Mouse (Mus musculus) liver, embryonic 13.5 days (tissue): Measurements from ENCODE around the gene Aarsd1. TPM values are rescaled to one million over a fixed set of nuclear protein-coding genes. Genes with fewer than 3 reads are reported as not detected.
A peak's percentile ranks its signal among the peaks of the same experiment; 100 is the strongest.
"Not testable (repeated sequence)": the region's sequence is repeated elsewhere in the genome, so short reads cannot be mapped to it uniquely, and the experiment has no call there.

ENCODE experiments used
- ATAC-seq: fragments of 200-750 bp; cut with Nextera tagmentation; 2 replicates; pipeline ENCODE4 v1.8.0; 2017; ENCODE audit warnings: low read depth, mild to moderate bottlenecking, moderate number of reproducible peaks, moderate library complexity
- DNase-seq: peaks from one replicate; pipeline ENCODE4 v3.0.0; 2022
- H3K27ac ChIP-seq: fragments of 300-500 bp; sonication (generic); 2 replicates; pipeline ENCODE4 v1.5.1; 2015; ENCODE audit warnings: moderate library complexity, mild to moderate bottlenecking, inconsistent platforms
- H3K27me3 ChIP-seq: fragments of 300-500 bp; sonication (generic); 2 replicates; pipeline ENCODE4 v1.6.1; 2015; ENCODE audit warnings: mild to moderate bottlenecking, inconsistent platforms
- H3K36me3 ChIP-seq: fragments of 300-500 bp; sonication (generic); 2 replicates; pipeline ENCODE4 v1.6.1; 2015; ENCODE audit warnings: mild to moderate bottlenecking, inconsistent platforms
- H3K4me1 ChIP-seq: fragments of 300-500 bp; sonication (generic); replicated peaks from 2 replicates; pipeline ENCODE4 v1.6.1; 2015; ENCODE audit warnings: inconsistent platforms
- H3K4me2 ChIP-seq: fragments of 300-500 bp; sonication (generic); 2 replicates; pipeline ENCODE4 v1.6.1; 2015; ENCODE audit warnings: inconsistent platforms, mild to moderate bottlenecking, moderate library complexity
- H3K4me3 ChIP-seq: fragments of 300-500 bp; sonication (generic); replicated peaks from 2 replicates; pipeline ENCODE4 v1.5.1; 2015; ENCODE audit warnings: mild to moderate bottlenecking, inconsistent platforms
- H3K9ac ChIP-seq: fragments of 300-500 bp; sonication (generic); 2 replicates; pipeline ENCODE4 v1.6.1; 2015; ENCODE audit warnings: mild to moderate bottlenecking, inconsistent platforms
- H3K9me3 ChIP-seq: fragments of 300-500 bp; sonication (generic); replicated peaks from 2 replicates; pipeline ENCODE4 v1.6.1; 2016; ENCODE audit warnings: inconsistent platforms
- WGBS: fragments of 180-500 bp; shearing (Covaris S2); methylation state at CpG from one replicate; pipeline ENCODE4 v1.1.7; 2015; ENCODE audit not compliant: insufficient replicate concordance; 5-methylcytosine and 5-hydroxymethylcytosine counted together
- polyA plus RNA-seq: library from polyadenylated mRNA; unstranded; fragments of >200 nt; fragmentation: Nextera tagmentation; extraction: Ambion mirVana; gene quantifications from 2 replicates; pipeline ENCODE4 v1.2.1, GENCODE M21; 2015

The Aarsd1 gene
- polyA plus RNA-seq, 1 experiment from 2014 or later = 63.2 TPM

DNA sequence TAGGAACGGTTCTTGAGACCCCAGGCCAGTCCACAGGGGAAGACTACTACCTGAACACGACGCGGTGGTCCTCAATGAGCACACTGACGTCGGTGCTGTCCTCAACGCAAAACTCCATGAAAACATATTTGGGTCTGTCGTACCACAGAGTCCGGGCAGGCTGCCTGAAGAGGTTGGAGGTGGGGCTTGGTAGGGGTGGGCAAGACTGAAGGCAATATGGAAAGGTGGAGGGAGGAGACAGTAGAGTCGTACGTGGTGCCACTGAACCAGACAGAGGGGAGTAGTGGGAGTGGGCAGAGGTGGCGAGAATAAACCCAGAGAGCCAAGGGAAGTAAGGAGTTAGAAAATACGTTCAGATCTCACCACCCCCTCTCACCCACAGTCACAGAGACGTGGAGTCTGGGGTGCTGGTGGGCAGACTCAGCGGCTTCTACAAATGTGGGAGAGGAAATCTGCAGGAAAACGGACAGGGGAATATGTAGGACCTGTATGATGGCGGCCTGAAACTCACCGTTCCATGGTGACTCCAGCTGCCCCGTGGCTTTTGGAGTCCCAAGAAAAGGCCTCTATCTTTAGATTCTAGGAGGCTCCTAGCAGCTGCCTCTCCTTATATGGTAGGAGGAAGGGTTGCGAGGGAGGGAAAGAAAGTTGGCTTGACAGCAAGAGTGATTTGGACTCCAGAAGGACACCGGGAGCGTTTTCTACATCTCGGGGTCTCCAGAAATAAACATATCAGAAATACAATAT lies 6.9 kb upstream of the Aarsd1 start, which contains the start of gene Gm27029:
TSS of gene Gm27029 (minus strand) at position 692 of the 747 bp plus-strand sequence.
- H3K27me3 ChIP-seq = no peaks in the 10 kb centered on the region
- H3K9ac ChIP-seq = peak within 1 kb of the TSS; percentile 88
- no peaks in the 10 kb centered on the region for H3K9me3 ChIP-seq
- H3K36me3 ChIP-seq = peaks cover 2% of the 10 kb centered on the region; the same call in 1 of the 2 replicates
- ATAC-seq = 0 out of 2 replicates have a peak, but pooled peaks have one; percentile 9
- DNase-seq = no peak
- H3K4me3 ChIP-seq = peak within 1 kb of the TSS; percentile 96
- H3K4me1 ChIP-seq = peaks cover 43% of the 10 kb centered on the region
- peak within 1 kb of the TSS; percentile 94 for H3K4me2 ChIP-seq
- WGBS = 9% methylated on average over 23 of the region's 23 CpGs
- H3K27ac ChIP-seq = peak within 1 kb of the TSS; percentile 82

DNA sequence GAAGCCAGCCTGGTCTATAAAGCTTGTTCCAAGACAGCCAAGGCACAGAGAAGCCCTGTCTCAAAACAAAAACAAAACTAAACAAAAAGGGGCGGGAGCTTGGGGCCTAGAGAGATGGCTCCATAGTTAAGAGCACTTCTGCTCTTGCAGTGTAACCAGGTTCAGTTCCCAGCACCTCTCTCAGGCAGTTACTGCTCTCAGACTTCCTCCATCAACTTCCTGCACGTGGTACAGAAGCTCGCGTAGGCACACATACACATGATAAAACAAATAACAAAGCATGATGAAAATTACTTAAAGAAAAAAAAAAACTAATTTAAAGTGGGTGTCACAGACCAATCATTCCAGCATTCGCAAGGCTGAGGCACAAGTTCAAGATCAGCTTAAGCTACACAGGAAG lies 2.7 kb upstream of the Aarsd1 start:
- no peaks in the 10 kb centered on the region for H3K9me3 ChIP-seq
- WGBS = 59% methylated on average over 5 of the region's 5 CpGs
- DNase-seq = no peak
- no peak overlapping the region for H3K9ac ChIP-seq
- no peak for ATAC-seq
- no peak overlapping the region for H3K4me3 ChIP-seq
- no peak overlapping the region for H3K4me2 ChIP-seq
- 0 out of 2 replicates have a peak, but pooled peaks cover 2% of the 10 kb centered on the region for H3K36me3 ChIP-seq
- peaks cover 39% of the 10 kb centered on the region for H3K4me1 ChIP-seq
- no peaks in the 10 kb centered on the region for H3K27me3 ChIP-seq
- H3K27ac ChIP-seq = no peak overlapping the region

DNA sequence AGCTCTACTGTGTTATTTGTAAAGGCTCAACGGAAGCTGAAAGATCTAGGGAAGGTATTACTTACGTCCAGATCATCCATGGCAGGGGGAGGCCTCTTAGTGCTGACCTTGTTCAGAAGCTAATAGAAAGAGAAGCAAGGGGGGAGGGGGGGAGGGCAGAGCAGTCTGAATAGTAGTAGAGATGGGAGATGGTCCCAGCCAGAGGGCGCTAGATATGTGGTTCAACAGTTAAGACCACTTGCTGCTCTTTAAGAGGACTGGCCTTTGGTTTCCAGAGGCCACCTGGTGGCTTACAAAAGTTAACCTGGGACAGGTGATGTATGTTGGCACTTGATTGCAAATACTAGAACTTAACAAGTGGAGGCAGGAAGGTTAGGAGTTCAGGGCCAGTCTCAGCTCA lies 2.2 kb upstream of the Aarsd1 start:
- H3K36me3 ChIP-seq = 0 out of 2 replicates have a peak, but pooled peaks cover 5% of the 10 kb centered on the region
- no peaks in the 10 kb centered on the region for H3K9me3 ChIP-seq
- peaks cover 42% of the 10 kb centered on the region for H3K4me1 ChIP-seq
- no peak overlapping the region for H3K4me2 ChIP-seq
- DNase-seq (no peak), ATAC-seq (no peak)
- H3K27me3 ChIP-seq = no peaks in the 10 kb centered on the region
- H3K27ac ChIP-seq = no peak overlapping the region
- WGBS = 42% methylated on average over 3 of the region's 3 CpGs
- no peak overlapping the region for H3K4me3 ChIP-seq
- no peak overlapping the region for H3K9ac ChIP-seq

DNA sequence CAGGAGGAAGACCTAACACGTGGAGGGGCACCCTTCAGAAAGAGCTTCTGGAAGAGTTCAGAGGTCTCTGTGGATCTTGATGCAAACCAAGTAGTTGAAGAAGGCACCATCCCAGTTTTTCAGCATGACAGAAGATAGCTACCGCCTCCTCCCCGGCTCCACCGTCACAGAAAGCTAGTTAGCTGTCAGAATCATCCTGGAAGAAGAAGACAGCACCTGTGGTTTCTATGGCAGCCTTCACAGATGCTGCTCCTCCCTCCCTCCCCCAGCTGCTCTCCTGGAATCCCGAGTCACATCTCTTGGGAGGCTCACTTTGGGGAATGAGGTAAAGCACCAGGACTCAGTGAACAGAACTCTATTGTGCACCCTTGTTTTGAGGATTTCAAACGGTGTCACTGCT lies 1.6 kb upstream of the Aarsd1 start:
- DNase-seq (no peak), ATAC-seq (no peak)
- Histone ChIP-seq H3K27ac (no peak overlapping the region), H3K36me3 (peaks cover 6% of the 10 kb centered on the region), H3K27me3 (no peaks in the 10 kb centered on the region), H3K9me3 (no peaks in the 10 kb centered on the region), H3K4me2 (no peak overlapping the region), H3K4me1 (peaks cover 36% of the 10 kb centered on the region), H3K4me3 (no peak overlapping the region), H3K9ac (no peak overlapping the region)
- 60% methylated on average over 6 of the region's 6 CpGs for WGBS

DNA sequence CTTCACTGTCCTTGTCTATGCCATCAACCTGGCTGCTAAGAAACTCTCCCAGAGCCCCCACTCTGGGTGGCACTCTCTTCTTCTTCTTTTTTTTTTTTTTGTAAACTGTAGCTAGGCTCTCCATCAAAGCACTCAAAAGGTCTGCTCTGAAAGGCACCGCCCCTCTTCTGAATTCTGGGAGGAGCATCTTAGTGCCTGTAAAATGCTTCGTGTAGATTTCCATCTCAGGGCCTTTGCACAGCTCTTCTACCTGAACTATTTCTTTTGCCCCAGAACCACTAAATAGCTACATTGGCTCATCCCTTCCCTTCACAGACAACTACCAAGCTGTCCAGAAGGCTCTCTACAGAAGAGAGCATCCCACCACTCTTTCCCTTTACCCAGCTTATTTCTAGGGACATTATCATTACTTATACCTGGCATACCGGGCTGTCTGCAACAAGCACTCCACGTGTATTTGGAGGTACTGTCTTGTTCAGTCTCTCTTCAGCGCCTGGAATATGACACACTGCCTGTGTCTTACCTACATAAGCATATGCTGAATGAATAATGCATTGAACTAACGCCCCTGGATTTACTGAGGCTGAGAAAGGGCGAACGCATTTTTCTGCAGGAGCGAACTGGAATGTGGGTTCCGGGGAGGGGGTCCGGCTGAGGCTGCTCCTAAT lies 848 bp downstream of the Aarsd1 start:
- Histone ChIP-seq H3K9ac (peak overlapping the region; percentile 89), H3K27ac (peak overlapping the region; percentile 67), H3K9me3 (no peaks in the 10 kb centered on the region), H3K4me1 (peaks cover 26% of the 10 kb centered on the region), H3K4me2 (peak overlapping the region; percentile 86), H3K36me3 (peaks cover 29% of the 10 kb centered on the region), H3K27me3 (no peaks in the 10 kb centered on the region), H3K4me3 (peak overlapping the region; percentile 88)
- ATAC-seq = peak; percentile 56
- DNase-seq = peak; percentile 42
- under 1% methylated on average over 11 of the region's 11 CpGs for WGBS

DNA sequence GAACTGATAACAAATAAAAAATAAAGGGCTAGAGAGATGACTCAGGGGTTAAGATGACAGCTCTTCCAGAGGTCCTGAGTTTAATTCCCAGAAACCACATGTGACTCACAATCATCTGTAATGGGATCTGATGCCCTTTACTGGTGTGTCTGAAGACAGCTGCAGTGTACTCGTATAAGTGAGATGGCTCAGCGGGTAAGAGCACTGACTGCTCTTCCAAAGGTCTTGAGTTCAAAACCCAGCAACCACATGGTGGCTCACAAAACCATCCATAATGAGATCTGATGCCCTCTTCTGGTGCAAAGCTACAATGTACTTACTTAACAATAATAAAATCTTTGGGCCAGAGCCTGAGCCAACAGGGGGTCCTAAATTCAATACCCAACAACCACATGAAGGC lies 2.1 kb downstream of the Aarsd1 start:
- 80% methylated on average over 2 of the region's 2 CpGs for WGBS
- peaks cover 26% of the 10 kb centered on the region for H3K4me1 ChIP-seq
- H3K27ac ChIP-seq = no peak overlapping the region
- H3K27me3 ChIP-seq = no peaks in the 10 kb centered on the region
- no peak overlapping the region for H3K9ac ChIP-seq
- DNase-seq = no peak
- H3K4me2 ChIP-seq = no peak overlapping the region
- H3K36me3 ChIP-seq = peaks cover 41% of the 10 kb centered on the region
- H3K9me3 ChIP-seq = no peaks in the 10 kb centered on the region
- H3K4me3 ChIP-seq = no peak overlapping the region
- no peak for ATAC-seq

DNA sequence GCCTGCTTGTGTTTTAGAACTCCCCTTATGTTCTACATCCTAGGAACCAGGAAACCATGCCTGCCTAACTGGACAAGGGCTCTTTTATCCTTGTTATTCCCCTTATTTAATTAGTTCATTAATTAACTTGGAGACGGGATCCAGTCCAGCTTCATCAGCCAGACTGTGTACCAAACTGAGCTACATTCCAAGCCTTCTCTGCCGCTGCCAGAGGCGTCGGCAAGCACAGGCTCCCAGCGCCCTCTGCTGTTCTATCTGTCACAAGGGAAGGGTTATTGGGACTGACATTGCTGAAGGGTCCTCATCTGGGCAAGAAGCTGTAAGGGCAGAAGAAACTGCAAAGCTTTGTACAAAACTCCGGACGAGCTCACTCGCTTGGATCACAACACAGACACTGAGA lies 22.3 kb downstream of the Aarsd1 start:
- Histone ChIP-seq H3K36me3 (no peaks in the 10 kb centered on the region), H3K4me2 (no peak overlapping the region), H3K27ac (no peak overlapping the region), H3K27me3 (peaks cover 4% of the 10 kb centered on the region; the same call in 1 of the 2 replicates), H3K4me1 (no peaks in the 10 kb centered on the region), H3K9me3 (no peaks in the 10 kb centered on the region), H3K9ac (no peak overlapping the region), H3K4me3 (no peak overlapping the region)
- WGBS = 5% methylated on average over 8 of the region's 8 CpGs
- ATAC-seq (no peak), DNase-seq (peak; percentile 33)

DNA sequence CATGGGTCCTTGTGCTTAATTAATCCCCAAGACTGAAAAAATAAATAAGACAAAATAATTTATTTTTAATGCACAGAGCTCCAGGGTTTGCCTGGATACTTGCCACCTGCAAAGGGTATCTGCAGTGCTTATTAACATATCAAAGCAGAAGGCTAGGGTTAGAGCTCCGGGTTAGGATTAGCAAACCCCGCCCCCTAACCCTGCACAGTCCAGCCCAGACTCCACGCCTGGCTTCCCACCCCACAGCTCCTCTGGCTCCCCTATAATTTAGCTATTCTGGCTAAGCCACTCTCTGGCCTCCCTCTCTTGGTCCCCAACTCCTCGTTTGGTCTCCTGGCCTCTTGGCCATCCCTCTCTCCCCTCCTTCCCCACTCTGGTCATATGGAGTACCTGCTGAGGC lies 35.6 kb downstream of the Aarsd1 start:
- no peak for ATAC-seq
- peaks cover 10% of the 10 kb centered on the region; the same call in 1 of the 2 replicates for H3K27me3 ChIP-seq
- 29% methylated on average over 4 of the region's 4 CpGs for WGBS
- no peaks in the 10 kb centered on the region for H3K9me3 ChIP-seq
- H3K36me3 ChIP-seq = no peaks in the 10 kb centered on the region
- no peak for DNase-seq
- H3K4me2 ChIP-seq = no peak overlapping the region
- H3K4me3 ChIP-seq = no peak overlapping the region
- H3K27ac ChIP-seq = no peak overlapping the region
- H3K9ac ChIP-seq = no peak overlapping the region
- H3K4me1 ChIP-seq = no peaks in the 10 kb centered on the region

DNA sequence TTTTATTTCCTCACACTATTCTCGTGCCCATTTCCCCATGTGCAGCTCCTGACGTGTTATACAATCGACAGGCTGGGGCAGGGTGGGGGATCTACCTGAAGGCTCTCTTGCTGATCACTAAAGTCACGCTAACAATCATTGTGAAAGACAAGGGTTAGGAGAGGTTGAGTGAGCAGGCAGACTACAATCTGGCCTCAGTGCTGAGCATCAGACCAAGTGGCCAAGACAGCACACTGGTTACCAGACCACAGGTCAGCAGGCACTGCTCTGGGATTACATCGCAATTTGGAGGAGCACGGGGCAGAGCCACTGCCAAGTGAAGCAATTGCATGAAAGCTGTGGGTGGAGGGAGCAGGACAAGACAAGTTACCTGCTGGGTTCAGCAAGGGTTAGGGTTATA lies 38.5 kb downstream of the Aarsd1 start:
- Histone ChIP-seq H3K27me3 (peaks cover 10% of the 10 kb centered on the region; the same call in 1 of the 2 replicates), H3K9me3 (no peaks in the 10 kb centered on the region), H3K4me2 (no peak overlapping the region), H3K9ac (no peak overlapping the region), H3K4me3 (no peak overlapping the region), H3K27ac (no peak overlapping the region), H3K36me3 (no peaks in the 10 kb centered on the region), H3K4me1 (no peaks in the 10 kb centered on the region)
- DNase-seq = no peak
- ATAC-seq = no peak
- WGBS = 64% methylated on average over 6 of the region's 6 CpGs

DNA sequence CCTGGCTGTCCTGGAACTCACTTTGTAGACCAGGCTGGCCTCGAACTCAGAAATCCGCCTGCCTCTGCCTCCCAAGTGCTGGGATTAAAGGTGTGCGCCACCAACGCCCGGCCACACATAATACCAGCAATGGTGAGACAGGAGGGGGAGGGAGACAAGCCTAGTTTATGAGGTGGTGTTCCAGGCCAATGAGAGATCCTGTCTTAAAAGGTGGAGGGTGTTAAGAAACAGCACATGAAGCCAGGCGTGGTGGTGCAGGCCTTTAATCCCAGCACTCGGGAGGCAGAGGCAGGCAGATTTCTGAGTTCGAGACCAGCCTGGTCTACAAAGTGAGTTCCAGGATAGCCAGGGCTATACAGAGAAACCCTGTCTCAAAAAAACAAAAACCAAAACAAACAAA lies 39.2 kb downstream of the Aarsd1 start:
- ATAC-seq, H3K4me2 ChIP-seq, H3K9me3 ChIP-seq, H3K4me1 ChIP-seq, H3K9ac ChIP-seq, H3K36me3 ChIP-seq, H3K4me3 ChIP-seq, H3K27ac ChIP-seq, DNase-seq: not testable (repeated sequence)
- WGBS = 82% methylated on average over 8 of the region's 8 CpGs
- peaks cover 10% of the 10 kb centered on the region; the same call in 1 of the 2 replicates for H3K27me3 ChIP-seq

DNA sequence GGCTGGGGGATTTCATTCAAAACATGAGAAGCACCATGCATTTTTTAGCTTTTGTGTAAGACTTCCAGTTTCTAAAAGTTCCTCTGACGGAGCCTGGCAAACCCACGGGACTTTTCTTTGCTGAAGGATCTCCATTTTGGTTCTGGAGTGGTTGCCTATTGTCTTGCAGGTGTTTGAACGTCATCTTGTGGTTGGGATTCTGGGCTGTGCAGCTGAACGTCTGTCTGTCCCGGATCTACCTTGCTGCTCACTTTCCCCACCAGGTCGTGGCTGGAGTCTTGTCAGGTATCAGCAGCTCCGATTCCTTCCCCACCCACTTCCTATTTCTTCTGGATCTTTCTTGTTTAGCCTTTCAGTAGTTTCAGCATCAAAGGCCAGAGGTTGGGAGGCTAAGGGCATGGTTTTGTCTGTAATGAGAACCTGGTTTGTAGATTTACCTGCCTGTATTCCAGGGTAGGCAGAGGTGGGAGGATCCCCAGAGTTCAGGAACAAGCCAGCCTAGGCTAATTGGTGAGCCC lies 42.9 kb downstream of the Aarsd1 start:
- ATAC-seq = no peak
- no peak for DNase-seq
- peaks cover 4% of the 10 kb centered on the region; the same call in 1 of the 2 replicates for H3K27me3 ChIP-seq
- no peaks in the 10 kb centered on the region for H3K9me3 ChIP-seq
- no peaks in the 10 kb centered on the region for H3K4me1 ChIP-seq
- H3K9ac ChIP-seq = no peak overlapping the region
- H3K4me3 ChIP-seq = no peak overlapping the region
- H3K27ac ChIP-seq = no peak overlapping the region
- no peaks in the 10 kb centered on the region for H3K36me3 ChIP-seq
- no peak overlapping the region for H3K4me2 ChIP-seq
- 45% methylated on average over 7 of the region's 7 CpGs for WGBS
